17 mouse cellular contexts compared by ENCODE assay signal in genomic region chr1:12615303-12615702, GRCm38 (mm10).
"Had no signal": no experiment of that assay in that cellular context is flagged by ENCODE, and none has a peak within 500 bp of the region (broad histone marks: within the 10 kb centered on the region; RNA-seq: fewer than 3 reads in every experiment).

No protein-coding gene starts in this region.

- H3K9me3 ChIP-seq: lung, embryonic 15.5 days; midbrain, embryonic 13.5 days; midbrain, embryonic 15.5 days; neural tube, embryonic 12.5 days; stomach, embryonic 15.5 days had no signal

- H3K4me2 ChIP-seq: lung, embryonic 15.5 days; midbrain, embryonic 11.5 days; midbrain, embryonic 13.5 days; midbrain, embryonic 15.5 days; neural tube, embryonic 12.5 days; stomach, embryonic 15.5 days had no signal

- DNase-seq: lung, adult 2 months; lung, postnatal 14 days; lung, postnatal 36 days; right cerebral cortex, postnatal 14 days; thymus, adult 2 months; thymus, postnatal 25 days; thymus, postnatal 4 days had no signal

- H3K4me1 ChIP-seq: lung, embryonic 15.5 days; megakaryocyte, embryonic 14.5 days; midbrain, embryonic 13.5 days; midbrain, embryonic 15.5 days; neural tube, embryonic 12.5 days; stomach, embryonic 15.5 days had no signal

- H3K27me3 ChIP-seq: lung, embryonic 15.5 days; megakaryocyte, embryonic 14.5 days; midbrain, embryonic 13.5 days; midbrain, embryonic 15.5 days; neural tube, embryonic 12.5 days; stomach, embryonic 15.5 days had no signal

- ATAC-seq: lung, postnatal 0 days; midbrain, embryonic 13.5 days had no signal

- H3K27ac ChIP-seq: lung, embryonic 15.5 days; macrophage; midbrain, embryonic 13.5 days; midbrain, embryonic 15.5 days; neural tube, embryonic 12.5 days; stomach, embryonic 15.5 days; stomach, postnatal 0 days had no signal

- H3K4me3 ChIP-seq: lung, embryonic 15.5 days; megakaryocyte, embryonic 14.5 days; midbrain, embryonic 13.5 days; midbrain, embryonic 15.5 days; neural tube, embryonic 12.5 days; stomach, embryonic 15.5 days had no signal

- H3K36me3 ChIP-seq: lung, embryonic 15.5 days; midbrain, embryonic 13.5 days; midbrain, embryonic 15.5 days; neural tube, embryonic 12.5 days; stomach, embryonic 15.5 days had no signal

- H3K9ac ChIP-seq: lung, embryonic 15.5 days; midbrain, embryonic 13.5 days; midbrain, embryonic 15.5 days; neural tube, embryonic 12.5 days; stomach, embryonic 15.5 days had no signal
